Mouse (Mus musculus): ENCODE data around the gene Adgrb2. TPM values are rescaled to one million over a fixed set of nuclear protein-coding genes. Genes with fewer than 3 reads are reported as not detected.

Gene Adgrb2
- total and polyA plus RNA-seq, 3 experiments = 0.04 to 0.15 TPM; not detected in 1

GRCm38 (mm10) chr4:129992720-129993119 is 8.1 kb downstream of the Adgrb2 start:
- Histone ChIP-seq H3K27me3 (ENCODE audit: control insufficient read depth in 1 of 2, insufficient read depth in 2 of 2, low read length in 2 of 2) (no peaks in the 10 kb centered on the region), H3K9ac (ENCODE audit: control insufficient read depth, low read depth, low read length, poor library complexity, severe bottlenecking) (no peak overlapping the region), H3K4me3 (ENCODE audit: control insufficient read depth in 1 of 2, insufficient read depth in 1 of 2, low read depth in 2 of 2, low read length in 2 of 2) (no peak overlapping the region), H3K9me3 (replicated peaks; ENCODE audit: insufficient read depth, low read length) (no peaks in the 10 kb centered on the region), H3K27ac (ENCODE audit: control insufficient read depth, low read depth, low read length) (no peak overlapping the region), H3K79me2 (ENCODE audit: control insufficient read depth, insufficient read depth, low read length, poor library complexity) (no peaks in the 10 kb centered on the region), H3K36me3 (ENCODE audit: control insufficient read depth in 1 of 2, insufficient read depth in 2 of 2, low read length in 2 of 2) (no peaks in the 10 kb centered on the region), H3K4me1 (ENCODE audit: control insufficient read depth in 1 of 2, insufficient read depth in 2 of 2, low read length in 2 of 2) (no peaks in the 10 kb centered on the region)
- TF ChIP-seq UBTF (IDR thresholded peaks at IDR 0.05; ENCODE audit: borderline replicate concordance, insufficient read depth, low read depth, low read length) = no peak
- no peak for TF ChIP-seq TCF12 (IDR thresholded peaks at IDR 0.05; ENCODE audit: low read depth, low read length)
- no peak for TF ChIP-seq RAD21 (IDR thresholded peaks at IDR 0.05; ENCODE audit: low read depth, low read length)
- TF ChIP-seq POLR2AphosphoS2 (IDR thresholded peaks at IDR 0.05; ENCODE audit: low read length) = no peak
- no peak for DNase-seq (ENCODE audit: low read depth, low spot score)

DNA sequence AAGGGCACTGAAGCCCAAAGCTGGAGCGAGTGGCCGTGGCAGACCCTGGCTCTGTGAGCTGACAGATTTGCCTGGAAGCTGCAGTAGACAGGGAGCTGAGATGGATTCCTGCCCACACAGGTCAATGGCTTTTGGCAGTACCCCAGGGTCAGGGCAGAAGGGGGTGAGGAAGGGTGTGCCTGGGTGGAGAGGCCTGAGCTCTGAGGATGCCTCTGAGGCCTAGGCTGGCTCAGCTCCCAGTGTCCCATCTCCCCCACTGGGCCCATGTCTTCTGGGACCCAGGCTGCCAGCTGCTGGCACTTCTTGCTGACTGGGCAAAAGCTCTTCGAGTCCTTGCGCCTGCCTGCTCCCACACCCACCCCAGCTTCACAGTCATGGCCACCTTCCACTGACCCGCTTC is 8.5 kb downstream of the Adgrb2 start:
- Histone ChIP-seq H3K36me3 (ENCODE audit: control insufficient read depth in 1 of 2, insufficient read depth in 2 of 2, low read length in 2 of 2) (no peaks in the 10 kb centered on the region), H3K9ac (ENCODE audit: control insufficient read depth, low read depth, low read length, poor library complexity, severe bottlenecking) (no peak overlapping the region), H3K4me1 (ENCODE audit: control insufficient read depth in 1 of 2, insufficient read depth in 2 of 2, low read length in 2 of 2) (no peaks in the 10 kb centered on the region), H3K4me3 (ENCODE audit: control insufficient read depth in 1 of 2, insufficient read depth in 1 of 2, low read depth in 2 of 2, low read length in 2 of 2) (no peak overlapping the region), H3K27ac (ENCODE audit: control insufficient read depth, low read depth, low read length) (no peak overlapping the region), H3K9me3 (replicated peaks; ENCODE audit: insufficient read depth, low read length) (no peaks in the 10 kb centered on the region), H3K27me3 (ENCODE audit: control insufficient read depth in 1 of 2, insufficient read depth in 2 of 2, low read length in 2 of 2) (no peaks in the 10 kb centered on the region), H3K79me2 (ENCODE audit: control insufficient read depth, insufficient read depth, low read length, poor library complexity) (no peaks in the 10 kb centered on the region)
- no peak for TF ChIP-seq USF2 (IDR thresholded peaks at IDR 0.05; ENCODE audit: borderline replicate concordance in 1 of 2, insufficient read depth in 1 of 2, low read depth in 1 of 2, low read length in 2 of 2)
- no peak for TF ChIP-seq ZMIZ1 (IDR thresholded peaks at IDR 0.05; ENCODE audit: low read depth, low read length)
- no peak for TF ChIP-seq ZKSCAN1 (IDR thresholded peaks at IDR 0.05; ENCODE audit: low read depth, low read length)
- TF ChIP-seq KAT2A (conservative IDR thresholded peaks at IDR 0.05; ENCODE audit: low read depth, low read length) = no peak
- TF ChIP-seq SMC3 (IDR thresholded peaks at IDR 0.05; ENCODE audit: low read depth, low read length) = no peak
- no peak for TF ChIP-seq EP300 (IDR thresholded peaks at IDR 0.05; ENCODE audit: low read depth in 1 of 2, low read length in 2 of 2)
- no peak for TF ChIP-seq CTCF (IDR thresholded peaks at IDR 0.05 in 2 of 3, conservative IDR thresholded peaks at IDR 0.05 in 1 of 3; ENCODE audit: control insufficient read depth in 1 of 3, insufficient read depth in 1 of 3, low read depth in 2 of 3, low read length in 3 of 3, poor library complexity in 1 of 3, severe bottlenecking in 1 of 3)
- no peak for TF ChIP-seq TAL1 (IDR thresholded peaks at IDR 0.05; ENCODE audit: low read length)
- TF ChIP-seq UBTF (IDR thresholded peaks at IDR 0.05; ENCODE audit: borderline replicate concordance, insufficient read depth, low read depth, low read length) = no peak
- no peak for TF ChIP-seq POLR2A (IDR thresholded peaks at IDR 0.05; ENCODE audit: control insufficient read depth in 1 of 2, insufficient read depth in 1 of 2, low read depth in 1 of 2, low read length in 2 of 2, poor library complexity in 1 of 2)
- no peak for TF ChIP-seq MAFK (IDR thresholded peaks at IDR 0.05; ENCODE audit: borderline replicate concordance, low read depth, low read length)
- no peak for TF ChIP-seq MEF2A (IDR thresholded peaks at IDR 0.05; ENCODE audit: extremely low read depth, insufficient replicate concordance, low read depth, low read length, poor library complexity, severe bottlenecking)
- no peak for TF ChIP-seq BHLHE40 (IDR thresholded peaks at IDR 0.05; ENCODE audit: borderline replicate concordance, low read depth, low read length)
- TF ChIP-seq ZC3H11A (IDR thresholded peaks at IDR 0.05; ENCODE audit: low read depth, low read length) = no peak
- TF ChIP-seq RAD21 (IDR thresholded peaks at IDR 0.05; ENCODE audit: low read depth, low read length) = no peak
- DNase-seq (ENCODE audit: low read depth, low spot score) = no peak

All from MEL (cell line).